ENCODE assay signal across 9 mouse cellular contexts in the genomic region with DNA sequence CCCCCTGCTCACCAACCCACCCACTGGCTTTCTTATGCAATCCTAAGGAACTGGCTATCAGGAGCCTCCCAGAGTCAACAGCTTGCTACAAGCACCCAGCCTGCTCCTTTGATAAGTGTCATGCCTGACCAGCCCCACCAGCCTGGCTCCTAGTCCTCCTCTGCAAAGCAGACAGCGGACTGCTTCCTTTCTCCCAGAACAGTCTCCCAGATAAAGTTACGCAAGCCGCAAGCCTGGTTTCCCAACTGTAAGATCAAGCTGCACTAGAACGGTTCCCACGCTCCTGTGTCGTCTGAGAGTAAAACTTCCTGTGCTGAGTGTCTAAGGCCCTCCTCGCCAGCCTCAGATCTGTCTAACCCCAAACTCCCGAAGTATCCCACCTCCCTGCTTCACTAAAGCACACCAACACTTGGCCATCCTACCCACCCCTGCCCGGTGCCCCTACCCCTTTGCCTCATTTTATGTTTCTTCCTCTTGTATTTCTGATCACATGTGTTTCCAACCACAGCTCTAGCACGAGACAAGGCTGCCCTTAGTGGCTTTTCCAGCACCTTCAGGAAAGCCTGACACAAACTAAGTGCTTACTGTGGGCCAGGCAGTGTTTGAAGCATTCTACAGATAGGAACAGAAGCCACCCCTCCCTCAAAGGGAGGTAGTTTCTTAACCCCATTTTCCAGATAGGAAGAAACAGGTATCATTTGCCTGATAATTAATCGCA. TPM values are rescaled to one million over a fixed set of nuclear protein-coding genes. Genes with fewer than 3 reads are reported as not detected.
DNase-seq lines count a peak whose midpoint lies in the region; ATAC-seq lines count a peak whose summit lies in the region.
"Had no signal": no experiment of that assay in that cellular context is flagged by ENCODE, and none has a peak within 500 bp of the region (broad histone marks: within the 10 kb centered on the region; RNA-seq: fewer than 3 reads in every experiment).

No protein-coding gene starts in this region.

- DNase-seq in layer of hippocampus, adult 11-12 months (ENCODE audit: low spot score), result peak; percentile 51
- no peak for DNase-seq in layer of hippocampus, postnatal 25 days (ENCODE audit: extremely low spot score in 1 of 2, low spot score in 1 of 2)
- DNase-seq in adipocyte (ENCODE audit: low spot score), result peak; percentile 89
- peak; percentile 83 for DNase-seq in heart, embryonic 10.5 days (ENCODE audit: low spot score)
- peak; percentile 34 to 39 for DNase-seq in left cerebral cortex, postnatal 36 days (ENCODE audit: low spot score in 2 of 2)
- DNase-seq in right cerebral cortex, postnatal 14 days, result no peak

- H3K9me3 ChIP-seq in heart, embryonic 10.5 days, result no peaks in the 10 kb centered on the region
- H3K9me3 ChIP-seq in hindbrain, embryonic 12.5 days (replicated peaks), result no peaks in the 10 kb centered on the region
- H3K9me3 ChIP-seq: neural tube, embryonic 12.5 days had no signal

- intact Hi-C loops in left cerebral cortex, postnatal 36 days (cut with DNase I), result no loop called here

- no peak overlapping the region for H3K4me2 ChIP-seq in hindbrain, embryonic 12.5 days (replicated peaks)
- H3K4me2 ChIP-seq: neural tube, embryonic 12.5 days had no signal

- H3K9ac ChIP-seq in hindbrain, embryonic 12.5 days, result no peak overlapping the region
- H3K9ac ChIP-seq: neural tube, embryonic 12.5 days had no signal

- no peaks in the 10 kb centered on the region for H3K27me3 ChIP-seq in heart, embryonic 10.5 days (ENCODE audit: insufficient read depth, poor library complexity, severe bottlenecking)
- H3K27me3 ChIP-seq in hindbrain, embryonic 12.5 days, result no peaks in the 10 kb centered on the region
- H3K27me3 ChIP-seq: neural tube, embryonic 12.5 days had no signal

- no peaks in the 10 kb centered on the region for H3K36me3 ChIP-seq in heart, embryonic 10.5 days
- no peaks in the 10 kb centered on the region for H3K36me3 ChIP-seq in hindbrain, embryonic 12.5 days
- H3K36me3 ChIP-seq: neural tube, embryonic 12.5 days had no signal

- peak overlapping the region; percentile 15; the same call in 1 of the 2 replicates for H3K4me3 ChIP-seq in heart, embryonic 10.5 days
- no peak overlapping the region for H3K4me3 ChIP-seq in hindbrain, embryonic 12.5 days
- H3K4me3 ChIP-seq: neural tube, embryonic 12.5 days had no signal

- peak overlapping the region; percentile 73 for H3K27ac ChIP-seq in heart, embryonic 10.5 days
- H3K27ac ChIP-seq in hindbrain, embryonic 12.5 days, result no peak overlapping the region
- H3K27ac ChIP-seq: neural tube, embryonic 12.5 days had no signal

- 19% methylated on average over 11 of the region's 11 CpGs for WGBS in heart, embryonic 10.5 days
- WGBS in hindbrain, embryonic 12.5 days, result 45% methylated on average over 11 of the region's 11 CpGs

- ATAC-seq in monocyte, adult 5-6 weeks (replicated peaks; ENCODE audit: insufficient number of reproducible peaks, low FRiP score, low TSS enrichment, poor library complexity, severe bottlenecking), result peak; percentile 34; the same call in 1 of the 2 replicates
- ATAC-seq in hindbrain, embryonic 12.5 days (ENCODE audit: low FRiP score), result no peak

- peaks cover 16% of the 10 kb centered on the region; the same call in 1 of the 2 replicates for H3K4me1 ChIP-seq in heart, embryonic 10.5 days
- H3K4me1 ChIP-seq in hindbrain, embryonic 12.5 days, result no peaks in the 10 kb centered on the region
- H3K4me1 ChIP-seq: neural tube, embryonic 12.5 days had no signal

RNA-seq across cellular contexts. Expression of a gene that starts 5.3 kb away (rescaled TPM):
- total RNA-seq in layer of hippocampus, postnatal 25 days (2021), result 10 to 100 TPM; 60.5 to 66.0 TPM
- polyA plus RNA-seq in heart, embryonic 10.5 days (2016; fragmentation: Nextera tagmentation; extraction: Ambion mirVana), result 6.3 and 6.4 TPM in 2 replicates
- 10 to 100 TPM; 59.2 to 70.4 TPM for total RNA-seq in left cerebral cortex, postnatal 36 days (2021)
- total RNA-seq in monocyte, adult 5-6 weeks (2017), result 36.6 to 103 TPM (median 38.8 TPM) in 3 replicates
- polyA plus RNA-seq in hindbrain, embryonic 12.5 days (2016; fragmentation: Nextera tagmentation; extraction: Ambion mirVana), result 6.7 and 7.2 TPM in 2 replicates

RNA-seq across cellular contexts. Expression of a gene that starts 46.5 kb away (rescaled TPM):
- 1 to 10 TPM; 2.5 to 3.2 TPM for total RNA-seq in layer of hippocampus, postnatal 25 days (2021)
- 2.5 and 4.2 TPM in 2 replicates for polyA plus RNA-seq in heart, embryonic 10.5 days (2016; fragmentation: Nextera tagmentation; extraction: Ambion mirVana)
- total RNA-seq in left cerebral cortex, postnatal 36 days (2021), result 1 to 10 TPM; 2.5 to 2.7 TPM
- 343 to 455 TPM (median 362 TPM) in 3 replicates for total RNA-seq in monocyte, adult 5-6 weeks (2017)
- 2.6 and 3.4 TPM in 2 replicates for polyA plus RNA-seq in hindbrain, embryonic 12.5 days (2016; fragmentation: Nextera tagmentation; extraction: Ambion mirVana)

Comparison
In these comparisons a context has a peak if more than half of its experiments do, and no peak if none do; other contexts are left out.
1. DNase-seq: peak in layer of hippocampus, adult 11-12 months (single experiment), adipocyte (single experiment), heart, embryonic 10.5 days (single experiment) and left cerebral cortex, postnatal 36 days (2 of 2); none in layer of hippocampus, postnatal 25 days (0 of 2) and right cerebral cortex, postnatal 14 days (single experiment).
2. RNA of a gene that starts 46.5 kb away (total RNA-seq): 343 to 455 TPM in monocyte, adult 5-6 weeks; 2.5 to 3.2 TPM in layer of hippocampus, postnatal 25 days and 2.5 to 2.7 TPM in left cerebral cortex, postnatal 36 days; every median in the first group is over 10 times any median in the second.